Mouse (Mus musculus) thymus, adult 2 months (tissue): Measurements from ENCODE around the gene Ninj1. TPM values are rescaled to one million over a fixed set of nuclear protein-coding genes. Genes with fewer than 3 reads are reported as not detected.

Source experiments
- DNase-seq: peaks from one replicate; pipeline ENCODE4 v3.0.0; 2021
- H3K27ac ChIP-seq: fragments of 200-500 bp; 2 replicates; pipeline ENCODE4 v1.5.1; 2012; ENCODE audit warnings: low read length, control low read depth; ENCODE audit not compliant: control insufficient read depth, insufficient read depth
- H3K27me3 ChIP-seq: fragments of 200-500 bp; 2 replicates; pipeline ENCODE4 v1.6.1; 2012; ENCODE audit warnings: mild to moderate bottlenecking, low read length, moderate library complexity, mixed read lengths; ENCODE audit not compliant: control insufficient read depth, insufficient read depth
- H3K36me3 ChIP-seq: fragments of 200-500 bp; 2 replicates; pipeline ENCODE4 v1.6.1; 2012; ENCODE audit warnings: mild to moderate bottlenecking, low read length, moderate library complexity; ENCODE audit not compliant: control insufficient read depth, insufficient read depth
- H3K4me1 ChIP-seq: fragments of 200-500 bp; replicated peaks from 2 replicates; pipeline ENCODE4 v1.6.1; 2012; ENCODE audit warnings: low read length; ENCODE audit not compliant: control insufficient read depth, insufficient read depth
- H3K4me3 ChIP-seq: fragments of 200-500 bp; 2 replicates; pipeline ENCODE4 v1.5.1; 2012; ENCODE audit warnings: mild to moderate bottlenecking, low read length, control low read depth, moderate library complexity; ENCODE audit not compliant: control insufficient read depth, insufficient read depth
- CTCF ChIP-seq: fragments of 200-500 bp; IDR thresholded peaks from 2 replicates; pipeline ENCODE4 v1.5.1; 2012; ENCODE audit warnings: mild to moderate bottlenecking, control low read depth, low read length, moderate library complexity, borderline replicate concordance; ENCODE audit not compliant: control insufficient read depth, poor library complexity, insufficient read depth; ENCODE audit errors: extremely low read depth
- POLR2A ChIP-seq: fragments of 200-500 bp; IDR thresholded peaks from 2 replicates; pipeline ENCODE4 v1.6.1; 2012; ENCODE audit warnings: mild to moderate bottlenecking, low read length, control low read depth, moderate library complexity; ENCODE audit not compliant: control insufficient read depth, poor library complexity, insufficient read depth; ENCODE audit errors: extremely low read depth
- WGBS: fragments of 180-500 bp; shearing (Covaris S2); methylation state at CpG from one replicate; pipeline ENCODE4 v1.1.7; 2018; 5-methylcytosine and 5-hydroxymethylcytosine counted together
- polyA plus RNA-seq: library from polyadenylated mRNA; depleted of rRNA; stranded (reverse); fragments of >200 nt; gene quantifications from 2 replicates; pipeline ENCODE4 v1.2.3, GENCODE M21; 2012

Ninj1 gene
- polyA plus RNA-seq, 1 experiment, result 113 TPM

DNA sequence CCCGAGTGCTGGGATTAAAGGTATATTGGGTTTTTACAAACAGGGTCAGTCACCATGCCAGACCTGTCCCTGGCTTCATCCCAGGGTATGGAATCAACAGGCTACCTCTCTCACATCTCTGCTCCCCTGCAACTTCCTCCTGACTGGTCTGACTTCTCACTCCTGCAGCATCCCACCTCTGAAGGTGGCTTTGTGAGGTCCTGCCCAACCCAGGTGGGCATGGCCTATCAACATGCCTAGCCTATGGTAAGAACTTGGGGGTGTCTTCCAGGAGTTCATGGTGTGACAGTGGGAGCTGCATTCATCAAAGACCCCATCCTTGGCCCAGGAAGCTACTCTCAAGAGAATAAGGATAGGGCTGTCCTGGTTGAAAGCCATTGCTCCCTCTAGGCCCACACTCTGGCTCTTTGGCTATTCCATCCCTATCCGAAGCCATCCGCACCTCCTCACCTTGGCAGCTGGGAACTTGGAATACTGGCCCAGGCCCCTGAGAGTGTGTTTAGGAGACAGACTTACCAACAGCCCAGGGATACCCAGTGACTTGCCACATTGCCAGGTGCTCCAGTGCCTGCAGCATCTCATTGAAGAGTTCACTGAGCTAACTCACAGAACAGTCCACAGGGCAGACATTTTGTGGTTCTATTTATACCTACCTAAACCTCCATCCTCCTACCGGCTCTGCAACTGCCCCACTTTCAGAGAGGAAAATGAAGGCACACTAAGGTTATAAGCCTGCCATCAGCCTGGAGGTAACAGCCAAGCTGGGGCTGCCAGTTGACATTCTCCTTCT is 25.6 kb downstream of the Ninj1 start:
- Histone ChIP-seq H3K27me3 (no peaks in the 10 kb centered on the region), H3K36me3 (no peaks in the 10 kb centered on the region), H3K4me1 (peaks cover 20% of the 10 kb centered on the region), H3K27ac (no peak overlapping the region), H3K4me3 (no peak overlapping the region)
- WGBS, result 77% methylated on average over 4 of the region's 4 CpGs
- TF ChIP-seq CTCF (no peak), POLR2A (no peak)
- no peak for DNase-seq

DNA sequence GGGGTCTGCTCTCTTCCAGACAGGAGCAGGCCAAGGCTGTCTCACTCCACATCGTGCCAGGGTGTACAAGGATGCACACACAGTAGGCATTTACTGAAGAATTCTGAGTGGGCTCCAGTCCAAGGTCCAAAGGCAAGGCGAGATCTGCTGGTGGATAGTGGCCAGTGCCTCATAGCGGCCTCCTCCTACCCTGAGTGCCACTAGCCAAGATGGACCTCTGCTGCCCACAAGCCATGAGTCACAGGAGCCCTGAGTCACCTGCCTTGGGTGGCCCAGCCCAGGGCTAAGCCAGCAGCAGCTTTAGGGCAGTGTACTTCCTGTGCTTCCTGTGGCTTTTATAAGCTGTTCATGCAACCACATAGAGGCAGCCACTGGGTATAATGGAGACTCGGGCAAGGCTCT is 26.2 kb downstream of the Ninj1 start:
- no peaks in the 10 kb centered on the region for H3K36me3 ChIP-seq
- H3K4me1 ChIP-seq, result peaks cover 20% of the 10 kb centered on the region
- 33% methylated on average over 4 of the region's 4 CpGs for WGBS
- H3K4me3 ChIP-seq, result no peak overlapping the region
- TF ChIP-seq CTCF (no peak), POLR2A (no peak)
- no peak overlapping the region for H3K27ac ChIP-seq
- no peaks in the 10 kb centered on the region for H3K27me3 ChIP-seq
- DNase-seq, result no peak

DNA sequence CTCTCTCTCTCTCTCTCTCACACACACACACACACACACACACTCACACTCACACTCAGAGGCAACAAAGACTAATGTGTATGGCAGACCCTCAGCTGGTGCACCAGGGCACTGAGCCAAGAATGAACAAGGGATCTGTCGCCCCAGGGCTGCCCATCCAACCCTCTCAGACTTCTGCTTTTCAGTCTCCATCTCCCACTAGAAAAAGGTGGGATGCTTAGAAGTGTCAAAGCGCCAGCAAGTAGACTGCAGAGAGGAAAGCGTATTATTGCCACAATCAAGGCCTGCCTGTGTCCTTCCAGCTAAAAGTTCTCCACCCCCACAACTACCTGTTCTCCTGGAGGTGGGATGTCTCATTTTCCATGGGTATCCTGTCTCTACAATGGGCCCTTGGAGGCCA is 27.2 kb downstream of the Ninj1 start:
- H3K27me3 ChIP-seq, result no peaks in the 10 kb centered on the region
- no peaks in the 10 kb centered on the region for H3K36me3 ChIP-seq
- H3K27ac ChIP-seq, result no peak overlapping the region
- WGBS, result 79% methylated on average over 3 of the region's 3 CpGs
- no peak for DNase-seq
- H3K4me3 ChIP-seq, result no peak overlapping the region
- no peak for TF ChIP-seq CTCF
- no peak for TF ChIP-seq POLR2A
- peaks cover 20% of the 10 kb centered on the region for H3K4me1 ChIP-seq

DNA sequence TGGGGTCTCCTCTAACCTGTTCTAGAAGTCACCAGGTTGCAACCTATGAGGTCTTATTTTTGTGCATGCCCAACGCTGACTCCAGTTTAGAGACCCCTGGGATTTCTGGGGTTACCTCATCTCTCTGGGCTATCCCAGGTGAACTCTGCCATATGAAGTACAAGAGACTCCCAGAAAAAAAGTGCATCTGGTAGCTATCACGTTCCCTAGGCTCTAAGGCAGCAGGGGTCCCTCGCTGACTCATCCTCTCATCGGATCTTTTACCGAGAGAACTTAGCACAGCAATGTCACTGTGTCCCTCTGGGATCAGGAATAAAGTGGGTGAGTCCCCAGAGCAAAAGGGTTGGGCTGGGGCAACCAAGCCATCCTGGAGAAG is 27.8 kb downstream of the Ninj1 start:
- Histone ChIP-seq H3K36me3 (no peaks in the 10 kb centered on the region), H3K4me1 (peaks cover 20% of the 10 kb centered on the region), H3K27ac (no peak overlapping the region), H3K4me3 (peak overlapping the region; percentile 68), H3K27me3 (no peaks in the 10 kb centered on the region)
- TF ChIP-seq POLR2A, result no peak
- no peak for TF ChIP-seq CTCF
- no peak for DNase-seq
- WGBS, result 13% methylated on average over 5 of the region's 5 CpGs

DNA sequence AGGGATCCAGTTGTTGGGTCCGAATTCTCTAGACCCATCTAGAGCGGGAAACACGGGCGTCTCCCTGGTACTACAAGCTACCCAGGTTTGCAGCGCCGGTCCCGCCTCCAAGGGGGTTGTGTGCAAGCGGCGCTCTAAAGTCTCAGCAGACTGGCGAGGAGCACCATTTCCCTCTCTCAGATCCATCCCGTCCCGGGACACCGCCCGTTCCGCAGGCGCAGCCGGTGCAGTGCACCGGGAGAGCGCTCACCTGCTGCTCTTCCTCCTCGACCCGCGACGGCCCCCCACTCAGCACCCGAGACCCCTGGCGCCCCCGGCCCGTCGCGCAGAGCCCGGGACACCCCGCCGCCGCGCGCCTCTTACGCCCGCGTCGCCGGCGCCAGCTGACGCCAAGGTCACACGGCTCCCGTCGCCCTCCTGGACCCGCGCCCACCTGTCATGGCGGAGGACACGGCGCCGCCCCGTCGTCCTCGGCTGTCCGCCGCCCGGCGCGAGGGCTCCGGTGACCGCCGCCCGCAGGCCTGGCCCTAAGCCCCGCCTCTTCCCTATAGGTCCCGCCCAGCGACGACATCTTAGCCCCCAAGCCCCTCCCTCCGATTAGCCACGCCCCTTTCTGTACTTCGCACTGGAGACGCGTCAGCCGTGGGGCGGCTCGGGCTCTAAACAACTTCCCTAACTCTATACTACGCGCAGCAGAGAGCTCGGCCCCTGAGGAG is 28.4 kb downstream of the Ninj1 start, which contains the start of gene Card19:
Gene Card19, minus strand, starts transcription at position 534 of the 716 bp plus-strand sequence.
- Histone ChIP-seq H3K27ac (no peak within 1 kb of the TSS), H3K27me3 (no peaks in the 10 kb centered on the region), H3K36me3 (no peaks in the 10 kb centered on the region), H3K4me1 (peaks cover 20% of the 10 kb centered on the region), H3K4me3 (peak within 1 kb of the TSS; percentile 68)
- no peak; the same call in 1 of the 2 replicates for TF ChIP-seq POLR2A
- no peak for TF ChIP-seq CTCF
- DNase-seq, result peak; percentile 98
- 2% methylated on average over 78 of the region's 78 CpGs for WGBS

DNA sequence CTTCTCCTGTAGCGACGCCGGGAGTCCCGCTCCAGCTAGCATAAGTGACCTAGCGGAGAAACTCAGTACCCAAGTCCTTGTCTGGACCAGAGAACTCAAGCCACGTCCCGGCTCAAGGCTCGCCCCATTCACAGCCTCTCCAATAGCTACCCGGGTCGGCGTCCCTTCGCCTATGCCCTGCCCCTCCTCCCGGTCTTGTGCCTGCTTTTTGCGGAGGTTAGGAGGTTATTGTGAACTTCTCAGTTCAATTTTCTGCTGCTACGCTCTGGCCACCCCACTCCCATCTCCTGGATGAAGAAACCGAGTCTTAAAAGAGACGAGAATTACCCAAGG is 28.9 kb downstream of the Ninj1 start:
- Histone ChIP-seq H3K4me1 (peaks cover 20% of the 10 kb centered on the region), H3K36me3 (no peaks in the 10 kb centered on the region), H3K4me3 (peak overlapping the region; percentile 68), H3K27ac (no peak overlapping the region), H3K27me3 (no peaks in the 10 kb centered on the region)
- DNase-seq, result no peak
- no peak for TF ChIP-seq CTCF
- peak; percentile 71; the same call in 1 of the 2 replicates for TF ChIP-seq POLR2A
- WGBS, result 6% methylated on average over 17 of the region's 17 CpGs
